Mouse (Mus musculus): ENCODE results near the gene Ssh2. TPM values are rescaled to one million over a fixed set of nuclear protein-coding genes. Genes with fewer than 3 reads are reported as not detected.

Ssh2 gene
- polyA plus RNA-seq, 1 experiment from 2014 or later, result 11.3 TPM

DNA sequence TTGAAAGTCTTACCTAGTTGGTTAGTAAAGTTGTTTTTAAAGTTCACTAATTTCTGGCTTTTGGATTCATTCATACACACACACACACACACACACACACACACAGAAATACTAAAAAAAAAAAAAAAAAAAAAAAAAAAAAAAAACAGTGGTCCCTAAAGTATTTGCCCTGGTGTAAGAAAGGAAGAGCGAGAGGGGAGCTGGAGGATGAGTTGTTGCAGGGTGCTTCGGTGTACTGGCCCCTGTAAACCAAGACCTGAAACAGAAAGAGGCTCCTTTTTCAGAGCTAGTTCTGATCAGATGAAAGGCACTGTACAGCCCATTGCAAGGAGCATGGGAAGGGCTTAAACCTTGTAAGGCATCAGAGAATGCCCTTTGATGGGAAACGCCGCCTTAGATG, 131.2 kb downstream of the Ssh2 start:
- Histone ChIP-seq H3K27ac (replicated peaks; ENCODE audit: low read depth, low read length) (no peak overlapping the region), H3K4me1 (ENCODE audit: control insufficient read depth, insufficient read depth, low read length) (0 out of 2 replicates have a peak, but pooled peaks cover 4% of the 10 kb centered on the region), H3K36me3 (ENCODE audit: control insufficient read depth, insufficient read depth, low read length) (no peaks in the 10 kb centered on the region), H3K27me3 (replicated peaks; ENCODE audit: control insufficient read depth, insufficient read depth, low read length) (0 out of 2 replicates have a peak, but pooled peaks cover 4% of the 10 kb centered on the region), H3K4me3 (ENCODE audit: low read depth, low read length) (peak overlapping the region; percentile 59; the same call in 1 of the 2 replicates), H3K9me3 (ENCODE audit: control insufficient read depth, low read length) (no peaks in the 10 kb centered on the region), H3K4me2 (ENCODE audit: low read depth, low read length) (peak overlapping the region; percentile 56), H3K9ac (ENCODE audit: low read depth, low read length) (no peak overlapping the region)
- DNase-seq (ENCODE audit: low spot score) (no peak), ATAC-seq (ENCODE audit: low read depth) (no peak)
- WGBS, result 70% methylated on average over 4 of the region's 4 CpGs

DNA sequence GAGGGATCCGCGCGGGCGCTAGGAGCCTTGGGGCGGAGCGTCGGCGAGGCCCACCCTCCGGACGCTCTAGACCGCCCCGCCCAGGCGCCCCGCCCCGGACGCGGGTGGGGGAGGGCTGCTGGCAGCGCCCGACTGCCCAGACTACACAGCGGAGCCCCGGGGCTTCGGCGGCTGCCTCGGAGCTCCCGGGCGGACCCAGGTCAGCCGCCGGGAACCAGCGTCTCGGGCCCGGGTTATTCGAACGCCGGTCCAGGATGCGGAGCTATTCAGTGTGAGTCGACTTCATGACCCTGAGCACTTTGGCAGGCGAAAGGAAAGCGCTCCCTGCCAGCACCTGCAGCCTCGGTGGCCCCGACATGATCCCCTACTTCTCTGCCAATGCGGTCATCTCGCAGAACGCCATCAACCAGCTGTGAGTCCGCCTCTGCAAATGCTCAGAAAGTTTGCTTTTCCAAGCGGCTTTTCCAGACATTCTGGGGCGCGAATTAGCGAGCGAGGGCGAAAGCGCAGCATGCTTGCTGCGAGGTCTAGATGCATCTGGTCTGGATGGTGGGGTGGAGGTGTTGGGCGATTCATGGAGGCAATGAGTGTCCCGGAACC, 132.2 kb downstream of the Ssh2 start:
- no peaks in the 10 kb centered on the region for H3K9me3 ChIP-seq (ENCODE audit: control insufficient read depth, low read length)
- peak overlapping the region; percentile 59 for H3K9ac ChIP-seq (ENCODE audit: low read depth, low read length)
- 0 out of 2 replicates have a peak, but pooled peaks cover 4% of the 10 kb centered on the region for H3K4me1 ChIP-seq (ENCODE audit: control insufficient read depth, insufficient read depth, low read length)
- peak overlapping the region; percentile 59 for H3K4me3 ChIP-seq (ENCODE audit: low read depth, low read length)
- 0 out of 2 replicates have a peak, but pooled peaks cover 4% of the 10 kb centered on the region for H3K27me3 ChIP-seq (replicated peaks; ENCODE audit: control insufficient read depth, insufficient read depth, low read length)
- DNase-seq (ENCODE audit: low spot score), result peak; percentile 89
- H3K36me3 ChIP-seq (ENCODE audit: control insufficient read depth, insufficient read depth, low read length), result no peaks in the 10 kb centered on the region
- H3K27ac ChIP-seq (replicated peaks; ENCODE audit: low read depth, low read length), result no peak overlapping the region
- 0% methylated on average over 27 of the region's 54 CpGs for WGBS
- ATAC-seq (ENCODE audit: low read depth), result peak; percentile 99
- peak overlapping the region; percentile 56 for H3K4me2 ChIP-seq (ENCODE audit: low read depth, low read length)

DNA sequence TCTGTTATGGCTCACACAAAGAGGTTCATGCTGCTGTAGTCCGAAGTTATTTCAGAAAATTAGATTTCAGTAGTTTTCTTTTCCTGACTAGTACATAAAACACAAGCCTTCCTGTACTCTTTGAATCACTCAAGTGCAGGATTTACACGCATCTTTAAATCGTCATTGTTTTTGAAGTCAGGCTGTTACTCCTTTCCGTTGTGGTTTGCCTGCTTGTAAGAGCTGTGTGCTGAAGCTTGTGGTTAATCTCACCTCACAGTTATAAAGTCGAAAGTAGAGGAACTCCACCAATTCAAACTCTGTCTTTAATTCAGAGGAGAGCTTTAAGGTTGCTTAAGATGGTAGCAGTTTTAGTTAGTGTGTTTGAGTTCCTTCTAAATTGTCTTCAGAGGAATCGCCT, 132.9 kb downstream of the Ssh2 start:
- Histone ChIP-seq H3K9me3 (ENCODE audit: control insufficient read depth, low read length) (no peaks in the 10 kb centered on the region), H3K4me1 (ENCODE audit: control insufficient read depth, insufficient read depth, low read length) (0 out of 2 replicates have a peak, but pooled peaks cover 4% of the 10 kb centered on the region), H3K4me2 (ENCODE audit: low read depth, low read length) (peak overlapping the region; percentile 56), H3K36me3 (ENCODE audit: control insufficient read depth, insufficient read depth, low read length) (no peaks in the 10 kb centered on the region), H3K9ac (ENCODE audit: low read depth, low read length) (peak overlapping the region; percentile 59; the same call in 1 of the 2 replicates), H3K27ac (replicated peaks; ENCODE audit: low read depth, low read length) (no peak overlapping the region), H3K27me3 (replicated peaks; ENCODE audit: control insufficient read depth, insufficient read depth, low read length) (0 out of 2 replicates have a peak, but pooled peaks cover 4% of the 10 kb centered on the region), H3K4me3 (ENCODE audit: low read depth, low read length) (peak overlapping the region; percentile 59)
- ATAC-seq (ENCODE audit: low read depth) (no peak), DNase-seq (ENCODE audit: low spot score) (no peak)
- 33% methylated on average over 6 of the region's 6 CpGs for WGBS

DNA sequence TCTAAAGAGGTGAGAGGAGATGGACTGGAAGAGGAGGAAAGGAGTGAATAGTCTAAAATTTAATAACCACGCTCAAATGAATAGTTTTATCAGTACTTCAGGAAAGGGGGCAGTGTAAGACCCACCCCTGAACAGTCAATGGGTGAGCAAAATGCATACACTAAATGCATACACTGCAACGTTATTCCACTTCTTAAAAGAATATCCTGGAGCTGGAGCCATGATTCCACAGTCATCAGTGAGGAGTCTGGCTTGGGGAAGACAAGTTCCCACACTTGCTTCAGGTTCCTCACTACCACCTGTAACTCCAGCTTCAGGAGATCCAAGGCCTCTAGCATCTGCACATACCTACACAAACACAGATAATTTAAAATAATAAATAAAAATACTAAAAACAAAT, 133.6 kb downstream of the Ssh2 start:
- no peak overlapping the region for H3K9ac ChIP-seq (ENCODE audit: low read depth, low read length)
- H3K4me3 ChIP-seq (ENCODE audit: low read depth, low read length), result no peak overlapping the region; the same call in 1 of the 2 replicates
- H3K27me3 ChIP-seq (replicated peaks; ENCODE audit: control insufficient read depth, insufficient read depth, low read length), result 0 out of 2 replicates have a peak, but pooled peaks cover 4% of the 10 kb centered on the region
- H3K4me1 ChIP-seq (ENCODE audit: control insufficient read depth, insufficient read depth, low read length), result 0 out of 2 replicates have a peak, but pooled peaks cover 4% of the 10 kb centered on the region
- ATAC-seq (ENCODE audit: low read depth) (no peak), DNase-seq (ENCODE audit: low spot score) (no peak)
- H3K36me3 ChIP-seq (ENCODE audit: control insufficient read depth, insufficient read depth, low read length), result no peaks in the 10 kb centered on the region
- H3K27ac ChIP-seq (replicated peaks; ENCODE audit: low read depth, low read length), result no peak overlapping the region
- H3K9me3 ChIP-seq (ENCODE audit: control insufficient read depth, low read length), result no peaks in the 10 kb centered on the region
- 79% methylated on average over 2 of the region's 2 CpGs for WGBS
- H3K4me2 ChIP-seq (ENCODE audit: low read depth, low read length), result 0 out of 2 replicates have a peak overlapping the region, but pooled peaks have one; percentile 56

- ATAC-seq (ENCODE audit: low read depth) (no peak), DNase-seq (ENCODE audit: low spot score) (no peak)
- no peaks in the 10 kb centered on the region for H3K4me1 ChIP-seq (ENCODE audit: control insufficient read depth, insufficient read depth, low read length)
- H3K4me3 ChIP-seq (ENCODE audit: low read depth, low read length), result no peak overlapping the region
- no peak overlapping the region for H3K9ac ChIP-seq (ENCODE audit: low read depth, low read length)
- H3K27me3 ChIP-seq (replicated peaks; ENCODE audit: control insufficient read depth, insufficient read depth, low read length), result no peaks in the 10 kb centered on the region
- WGBS, result 81% methylated on average over 3 of the region's 3 CpGs
- no peaks in the 10 kb centered on the region for H3K9me3 ChIP-seq (ENCODE audit: control insufficient read depth, low read length)
- no peak overlapping the region for H3K4me2 ChIP-seq (ENCODE audit: low read depth, low read length)
- H3K36me3 ChIP-seq (ENCODE audit: control insufficient read depth, insufficient read depth, low read length), result no peaks in the 10 kb centered on the region
- H3K27ac ChIP-seq (replicated peaks; ENCODE audit: low read depth, low read length), result no peak overlapping the region
Measured at GRCm38 (mm10) chr11:77355055-77355454, 139.0 kb downstream of the Ssh2 start.

- H3K36me3 ChIP-seq (ENCODE audit: control insufficient read depth, insufficient read depth, low read length), result no peaks in the 10 kb centered on the region
- no peak overlapping the region for H3K27ac ChIP-seq (replicated peaks; ENCODE audit: low read depth, low read length)
- no peaks in the 10 kb centered on the region for H3K27me3 ChIP-seq (replicated peaks; ENCODE audit: control insufficient read depth, insufficient read depth, low read length)
- ATAC-seq (ENCODE audit: low read depth) (no peak), DNase-seq (ENCODE audit: low spot score) (no peak)
- no peaks in the 10 kb centered on the region for H3K4me1 ChIP-seq (ENCODE audit: control insufficient read depth, insufficient read depth, low read length)
- H3K4me2 ChIP-seq (ENCODE audit: low read depth, low read length), result no peak overlapping the region
- no peak overlapping the region for H3K9ac ChIP-seq (ENCODE audit: low read depth, low read length)
- WGBS, result 98% methylated on average over 1 of the region's 1 CpGs
- no peak overlapping the region for H3K4me3 ChIP-seq (ENCODE audit: low read depth, low read length)
- H3K9me3 ChIP-seq (ENCODE audit: control insufficient read depth, low read length), result no peaks in the 10 kb centered on the region
Measured at GRCm38 (mm10) chr11:77357839-77358238, 141.8 kb downstream of the Ssh2 start.

GRCm38 (mm10) chr11:77363476-77363875, 147.4 kb downstream of the Ssh2 start:
- Histone ChIP-seq H3K9me3 (ENCODE audit: control insufficient read depth, low read length) (no peaks in the 10 kb centered on the region), H3K4me1 (ENCODE audit: control insufficient read depth, insufficient read depth, low read length) (no peaks in the 10 kb centered on the region), H3K27me3 (replicated peaks; ENCODE audit: control insufficient read depth, insufficient read depth, low read length) (no peaks in the 10 kb centered on the region), H3K4me3 (ENCODE audit: low read depth, low read length) (no peak overlapping the region), H3K4me2 (ENCODE audit: low read depth, low read length) (no peak overlapping the region), H3K36me3 (ENCODE audit: control insufficient read depth, insufficient read depth, low read length) (no peaks in the 10 kb centered on the region), H3K9ac (ENCODE audit: low read depth, low read length) (no peak overlapping the region), H3K27ac (replicated peaks; ENCODE audit: low read depth, low read length) (no peak overlapping the region)
- DNase-seq (ENCODE audit: low spot score) (no peak), ATAC-seq (ENCODE audit: low read depth) (no peak)
- WGBS, result 74% methylated on average over 2 of the region's 2 CpGs

GRCm38 (mm10) chr11:77364376-77364775, 148.3 kb downstream of the Ssh2 start:
- WGBS, result 66% methylated on average over 1 of the region's 1 CpGs

More at GRCm38 (mm10) chr11:77364376-77364775, 148.3 kb downstream of the Ssh2 start:
- H3K4me1 ChIP-seq (ENCODE audit: control insufficient read depth, insufficient read depth, low read length), result no peaks in the 10 kb centered on the region
- no peaks in the 10 kb centered on the region for H3K9me3 ChIP-seq (ENCODE audit: control insufficient read depth, low read length)
- ATAC-seq (ENCODE audit: low read depth) (no peak), DNase-seq (ENCODE audit: low spot score) (no peak)
- H3K36me3 ChIP-seq (ENCODE audit: control insufficient read depth, insufficient read depth, low read length), result no peaks in the 10 kb centered on the region
- H3K4me3 ChIP-seq (ENCODE audit: low read depth, low read length), result no peak overlapping the region
- H3K9ac ChIP-seq (ENCODE audit: low read depth, low read length), result no peak overlapping the region
- no peaks in the 10 kb centered on the region for H3K27me3 ChIP-seq (replicated peaks; ENCODE audit: control insufficient read depth, insufficient read depth, low read length)
- H3K4me2 ChIP-seq (ENCODE audit: low read depth, low read length), result no peak overlapping the region
- no peak overlapping the region for H3K27ac ChIP-seq (replicated peaks; ENCODE audit: low read depth, low read length)
